Mouse (Mus musculus) gastrocnemius, adult 2 months (tissue): ENCODE results near the gene Ypel4. TPM values are rescaled to one million over a fixed set of nuclear protein-coding genes. Genes with fewer than 3 reads are reported as not detected.

ENCODE experiments used
- DNase-seq: peaks from one replicate; pipeline ENCODE4 v3.0.0; 2022
- H3K27ac ChIP-seq: fragments of 200-600 bp; 2 replicates; pipeline ENCODE4 v1.8.1; 2022; ENCODE audit warnings: mild to moderate bottlenecking
- H3K4me3 ChIP-seq: fragments of 200-600 bp; 2 replicates; pipeline ENCODE4 v1.8.1; 2022; ENCODE audit warnings: mild to moderate bottlenecking, moderate library complexity
- CTCF ChIP-seq: fragments of 200-600 bp; IDR thresholded peaks from 2 replicates; pipeline ENCODE4 v1.8.1; 2022; ENCODE audit warnings: antibody characterized with exemption, mild to moderate bottlenecking, moderate library complexity
- intact Hi-C: fragments of 180-260 bp; cut with DNase I; formaldehyde crosslinking; loops from one replicate; pipeline ENCODE4 v1.15.1; 2025
- microRNA-seq: library from miRNA; unstranded; fragments of <30 nt; microRNA quantifications from one replicate; pipeline ENCODE4 v1.2.0, GENCODE M21; 2021
- total RNA-seq, 2 experiments: library from RNA; stranded (reverse); gene quantifications; 2 replicates each; pipeline ENCODE4 v1.2.3; 2021

The Ypel4 gene
- total RNA-seq, 2 experiments from 2014 or later, result 0.33 to 0.86 TPM

- TF ChIP-seq CTCF, result no peak
Measured at GRCm38 (mm10) chr2:84775665-84776064, 41.8 kb downstream of the Ypel4 start.

GRCm38 (mm10) chr2:84777706-84778105, 43.8 kb downstream of the Ypel4 start:
- TF ChIP-seq CTCF, result no peak
- Histone ChIP-seq H3K4me3 (no peak overlapping the region), H3K27ac (no peak overlapping the region)
- no peak for DNase-seq
- intact Hi-C loops, result no loop called here

More at GRCm38 (mm10) chr2:84775665-84776064, 41.8 kb downstream of the Ypel4 start:
- DNase-seq, result peak; percentile 70
- intact Hi-C loops, result no loop called here
- Histone ChIP-seq H3K4me3 (peak overlapping the region; percentile 69), H3K27ac (peak overlapping the region; percentile 89)

- peak; percentile 27; the same call in 1 of the 2 replicates for TF ChIP-seq CTCF
- intact Hi-C loops, result no loop called here
- DNase-seq, result no peak
- peak overlapping the region; percentile 12; the same call in 1 of the 2 replicates for H3K27ac ChIP-seq
- no peak overlapping the region for H3K4me3 ChIP-seq
Measured at GRCm38 (mm10) chr2:84779210-84779609, 45.4 kb downstream of the Ypel4 start.

- H3K4me3 ChIP-seq, result no peak overlapping the region
- no peak for TF ChIP-seq CTCF
- DNase-seq, result no peak
- intact Hi-C loops, result no loop called here
- H3K27ac ChIP-seq, result 0 out of 2 replicates have a peak overlapping the region, but pooled peaks have one; percentile 8
Measured at GRCm38 (mm10) chr2:84783315-84783714, 49.5 kb downstream of the Ypel4 start.

- no peak for TF ChIP-seq CTCF
- H3K4me3 ChIP-seq, result no peak overlapping the region
Measured at GRCm38 (mm10) chr2:84783840-84784566, 50.1 kb downstream of the Ypel4 start.

More at GRCm38 (mm10) chr2:84783840-84784566, 50.1 kb downstream of the Ypel4 start:
- H3K27ac ChIP-seq, result peak overlapping the region; percentile 50; the same call in 1 of the 2 replicates
- intact Hi-C loops, result no loop called here
- no peak for DNase-seq

Small RNA genes lying within 50 kb of the gene (microRNA-seq; reads per million reads assigned to microRNA genes)
- gene Mir130a, result 3,128 reads per million, percentile 85 among the genes with 10 or more reads in this experiment

Other genes with a start within 250 kb of the Ypel4 start
- 10 to 100 TPM; 25.8 to 35.1 TPM for gene Ctnnd1, start 83.3 kb upstream of the Ypel4 start, total RNA-seq
- not detected for gene Btbd18, start 75.0 kb upstream of the Ypel4 start, total RNA-seq
- 10 to 100 TPM; 10.7 to 16.4 TPM for gene Selenoh, start 63.3 kb upstream of the Ypel4 start, total RNA-seq
- 1 to 10 TPM; 1.1 to 1.9 TPM for gene Gm28635, start 56.0 kb upstream of the Ypel4 start, total RNA-seq
- 1 to 10 TPM; 6.8 to 7.9 TPM for gene Med19, start 55.7 kb upstream of the Ypel4 start, total RNA-seq
- 10 to 100 TPM; 34.9 to 73.4 TPM for gene Tmx2, start 54.9 kb upstream of the Ypel4 start, total RNA-seq
- 10 to 100 TPM; 71.9 to 75.1 TPM for gene Zdhhc5, start 18.9 kb upstream of the Ypel4 start, total RNA-seq
- 1 to 10 TPM; 4.2 to 5.2 TPM for gene Clp1, start 6.7 kb upstream of the Ypel4 start, total RNA-seq
- not detected for gene Gm19426, start 9.6 kb downstream of the Ypel4 start, total RNA-seq
- gene Serping1, start 41.4 kb downstream of the Ypel4 start, total RNA-seq, result 10 to 100 TPM; 52.3 to 82.6 TPM
- 1 to 10 TPM; 2.0 to 3.8 TPM for gene Ube2l6, start 64.8 kb downstream of the Ypel4 start, total RNA-seq
- gene Smtnl1, start 88.6 kb downstream of the Ypel4 start, total RNA-seq, result 100 to 1,000 TPM in 1 of 2 experiments, 10 to 100 TPM in 1; 53.0 to 125 TPM
- gene Timm10, start 92.9 kb downstream of the Ypel4 start, total RNA-seq, result 10 to 100 TPM; 42.0 to 57.7 TPM
- gene Slc43a1, start 104.8 kb downstream of the Ypel4 start, total RNA-seq, result 10 to 100 TPM in 1 of 2 experiments, 1 to 10 TPM in 1; 6.3 to 11.6 TPM
- under 1 TPM; 0.28 to 0.41 TPM for gene Rtn4rl2, start 152.7 kb downstream of the Ypel4 start, total RNA-seq
- 10 to 100 TPM; 26.4 to 30.2 TPM for gene Slc43a3, start 202.5 kb downstream of the Ypel4 start, total RNA-seq
- not detected for gene Prg2, start 246.4 kb downstream of the Ypel4 start, total RNA-seq